In genomic region chr11:100320701-100321410, GRCm38 (mm10) we compare ENCODE assay signal across 8 mouse cellular contexts. TPM values are rescaled to one million over a fixed set of nuclear protein-coding genes. Genes with fewer than 3 reads are reported as not detected.
DNase-seq lines count a peak whose midpoint lies in the region; ATAC-seq and TF ChIP-seq lines count a peak whose summit lies in the region.
"Not testable (repeated sequence)": the region's sequence is repeated elsewhere in the genome, so short reads cannot be mapped to it uniquely, and the experiment has no call there.

No protein-coding gene starts in this region.

- WGBS in embryonic facial prominence, embryonic 12.5 days, result 18% methylated on average over 11 of the region's 11 CpGs
- 21% methylated on average over 11 of the region's 11 CpGs for WGBS in hindbrain, embryonic 15.5 days
- WGBS in limb, embryonic 10.5 days, result 22% methylated on average over 11 of the region's 11 CpGs
- 15% methylated on average over 11 of the region's 11 CpGs for WGBS in lung, embryonic 14.5 days
- WGBS in thymus, adult 2 months, result 18% methylated on average over 11 of the region's 11 CpGs

- not testable (repeated sequence) for TF ChIP-seq POLR2A in ES-Bruce4 (IDR thresholded peaks at IDR 0.05; ENCODE audit: insufficient read depth, low read length); thymus, adult 2 months (IDR thresholded peaks at IDR 0.05; ENCODE audit: control insufficient read depth, extremely low read depth, insufficient read depth, low read length, poor library complexity)

- not testable (repeated sequence) for H3K27me3 ChIP-seq in ES-Bruce4 (ENCODE audit: control insufficient read depth, insufficient read depth, low read length, poor library complexity, severe bottlenecking); embryonic facial prominence, embryonic 12.5 days; hindbrain, embryonic 15.5 days; limb, embryonic 10.5 days (ENCODE audit: low read depth, poor library complexity, severe bottlenecking); lung, embryonic 14.5 days (ENCODE audit: insufficient read depth, low read length); thymus, adult 2 months (ENCODE audit: control insufficient read depth, insufficient read depth, low read length)

- TF ChIP-seq CTCF in ES-Bruce4 (IDR thresholded peaks at IDR 0.05; ENCODE audit: low read depth, low read length); lung, embryonic 14.5 days (IDR thresholded peaks at IDR 0.05; ENCODE audit: low read depth); thymus, adult 2 months (IDR thresholded peaks at IDR 0.05; ENCODE audit: borderline replicate concordance, control insufficient read depth, extremely low read depth, insufficient read depth, low read length, poor library complexity): not testable (repeated sequence)

- TF ChIP-seq EP300 in ES-Bruce4 (IDR thresholded peaks at IDR 0.05; ENCODE audit: insufficient read depth, low read depth, low read length), result not testable (repeated sequence)

- not testable (repeated sequence) for H3K9me3 ChIP-seq in ES-Bruce4 (replicated peaks; ENCODE audit: control insufficient read depth, insufficient read depth, low read length, poor library complexity, severe bottlenecking); embryonic facial prominence, embryonic 12.5 days; hindbrain, embryonic 15.5 days; limb, embryonic 10.5 days (replicated peaks); lung, embryonic 14.5 days (ENCODE audit: low read depth, low read length)

- H3K4me1 ChIP-seq in ES-Bruce4 (ENCODE audit: control insufficient read depth, insufficient read depth, low read length); embryonic facial prominence, embryonic 12.5 days; limb, embryonic 10.5 days; lung, embryonic 14.5 days (ENCODE audit: insufficient read depth); thymus, adult 2 months (replicated peaks; ENCODE audit: control insufficient read depth, insufficient read depth, low read length): not testable (repeated sequence)
- peaks cover 19% of the 10 kb centered on the region for H3K4me1 ChIP-seq in hindbrain, embryonic 15.5 days (replicated peaks)

- ATAC-seq in embryonic facial prominence, embryonic 12.5 days (ENCODE audit: insufficient number of reproducible peaks, insufficient read depth, low FRiP score, low TSS enrichment), result 0 out of 2 replicates have a peak, but pooled peaks have one; percentile 0
- not testable (repeated sequence) for ATAC-seq in hindbrain, embryonic 15.5 days (ENCODE audit: low FRiP score, low read depth); lung, embryonic 14.5 days (ENCODE audit: insufficient read depth)

- peak overlapping the region; percentile 96 for H3K4me3 ChIP-seq in ES-Bruce4 (ENCODE audit: low read depth, low read length)
- peak overlapping the region; percentile 83 for H3K4me3 ChIP-seq in embryonic facial prominence, embryonic 12.5 days
- peak overlapping the region; percentile 90 for H3K4me3 ChIP-seq in hindbrain, embryonic 15.5 days
- peak overlapping the region; percentile 95 for H3K4me3 ChIP-seq in limb, embryonic 10.5 days
- peak overlapping the region; percentile 76 for H3K4me3 ChIP-seq in lung, embryonic 14.5 days (ENCODE audit: low read depth, low read length)
- peak overlapping the region; percentile 56 for H3K4me3 ChIP-seq in thymus, adult 2 months (ENCODE audit: control insufficient read depth, insufficient read depth, low read length)

- peaks cover 22% of the 10 kb centered on the region for H3K36me3 ChIP-seq in ES-Bruce4 (ENCODE audit: control insufficient read depth, insufficient read depth, low read length, poor library complexity, severe bottlenecking)
- H3K36me3 ChIP-seq in embryonic facial prominence, embryonic 12.5 days, result peaks cover 14% of the 10 kb centered on the region
- H3K36me3 ChIP-seq in hindbrain, embryonic 15.5 days, result peaks cover 19% of the 10 kb centered on the region
- peaks cover 24% of the 10 kb centered on the region for H3K36me3 ChIP-seq in limb, embryonic 10.5 days
- peaks cover 23% of the 10 kb centered on the region for H3K36me3 ChIP-seq in lung, embryonic 14.5 days (ENCODE audit: insufficient read depth)
- peaks cover 20% of the 10 kb centered on the region for H3K36me3 ChIP-seq in thymus, adult 2 months (ENCODE audit: control insufficient read depth, insufficient read depth, low read length)

- H3K27ac ChIP-seq in ES-Bruce4 (ENCODE audit: insufficient read depth, low read length), result peak overlapping the region; percentile 93
- peak overlapping the region; percentile 99 for H3K27ac ChIP-seq in embryonic facial prominence, embryonic 12.5 days
- H3K27ac ChIP-seq in hindbrain, embryonic 15.5 days (replicated peaks), result peak overlapping the region; percentile 100
- peak overlapping the region; percentile 99 for H3K27ac ChIP-seq in limb, embryonic 10.5 days
- H3K27ac ChIP-seq in lung, embryonic 14.5 days (ENCODE audit: low read depth), result peak overlapping the region; percentile 99
- not testable (repeated sequence) for H3K27ac ChIP-seq in thymus, adult 2 months (ENCODE audit: control insufficient read depth, insufficient read depth, low read length)

- H3K4me2 ChIP-seq in embryonic facial prominence, embryonic 12.5 days (replicated peaks), result peak overlapping the region; percentile 86
- H3K4me2 ChIP-seq in hindbrain, embryonic 15.5 days, result peak overlapping the region; percentile 68
- H3K4me2 ChIP-seq in lung, embryonic 14.5 days, result peak overlapping the region; percentile 83

- peak; percentile 89 for DNase-seq in heart, adult 11 months
- not testable (repeated sequence) for DNase-seq in limb, embryonic 10.5 days (ENCODE audit: low spot score); lung, embryonic 14.5 days; thymus, adult 2 months
- DNase-seq in naive thymus-derived CD4-positive, alpha-beta T cell, adult 2 months (ENCODE audit: low read depth), result peak; percentile 56

- peak overlapping the region; percentile 96 for H3K9ac ChIP-seq in ES-Bruce4 (ENCODE audit: low read depth, poor library complexity, severe bottlenecking)
- peak overlapping the region; percentile 97 for H3K9ac ChIP-seq in embryonic facial prominence, embryonic 12.5 days
- H3K9ac ChIP-seq in hindbrain, embryonic 15.5 days, result peak overlapping the region; percentile 99
- peak overlapping the region; percentile 97 for H3K9ac ChIP-seq in lung, embryonic 14.5 days

RNA-seq across cellular contexts. Expression of gene Eif1, which starts 1.2 kb away (rescaled TPM):
- polyA plus RNA-seq in ES-Bruce4 (2011; ENCODE audit: insufficient read depth, insufficient read length, low read depth, missing spikeins), result 718 and 769 TPM in 2 replicates
- 1,469 and 1,519 TPM in 2 replicates for polyA plus RNA-seq in embryonic facial prominence, embryonic 12.5 days (2016; fragmentation: Nextera tagmentation; extraction: Ambion mirVana)
- polyA plus RNA-seq in hindbrain, embryonic 15.5 days (2015; fragmentation: Nextera tagmentation; extraction: Ambion mirVana), result 1,215 and 1,231 TPM in 2 replicates
- polyA plus RNA-seq in limb, embryonic 10.5 days (2016; fragmentation: Nextera tagmentation; extraction: Ambion mirVana), result 1,486 and 1,565 TPM in 2 replicates
- polyA plus RNA-seq in lung, embryonic 14.5 days (2014; fragmentation: Nextera tagmentation; extraction: Ambion mirVana), result 1,908 and 1,918 TPM in 2 replicates
- polyA plus RNA-seq in thymus, adult 2 months (2012; rRNA removed), result 117 and 131 TPM in 2 replicates

RNA-seq across cellular contexts. Expression of gene Gast, which starts 13.4 kb away (rescaled TPM):
- not detected in 2 replicates for polyA plus RNA-seq in ES-Bruce4 (2011; ENCODE audit: insufficient read depth, insufficient read length, low read depth, missing spikeins)
- polyA plus RNA-seq in embryonic facial prominence, embryonic 12.5 days (2016; fragmentation: Nextera tagmentation; extraction: Ambion mirVana), result not detected in 2 replicates
- 0.38 TPM in 1 of 2 replicates, not detected in the other for polyA plus RNA-seq in hindbrain, embryonic 15.5 days (2015; fragmentation: Nextera tagmentation; extraction: Ambion mirVana)
- polyA plus RNA-seq in limb, embryonic 10.5 days (2016; fragmentation: Nextera tagmentation; extraction: Ambion mirVana), result not detected in 2 replicates
- polyA plus RNA-seq in lung, embryonic 14.5 days (2014; fragmentation: Nextera tagmentation; extraction: Ambion mirVana), result not detected in 2 replicates
- polyA plus RNA-seq in thymus, adult 2 months (2012; rRNA removed), result 2.0 and 2.4 TPM in 2 replicates

RNA-seq across cellular contexts. Expression of gene Hap1, which starts 35.1 kb away (rescaled TPM):
- 12.7 and 13.6 TPM in 2 replicates for polyA plus RNA-seq in ES-Bruce4 (2011; ENCODE audit: insufficient read depth, insufficient read length, low read depth, missing spikeins)
- polyA plus RNA-seq in embryonic facial prominence, embryonic 12.5 days (2016; fragmentation: Nextera tagmentation; extraction: Ambion mirVana), result 10.6 and 13.4 TPM in 2 replicates
- polyA plus RNA-seq in hindbrain, embryonic 15.5 days (2015; fragmentation: Nextera tagmentation; extraction: Ambion mirVana), result 253 and 256 TPM in 2 replicates
- polyA plus RNA-seq in limb, embryonic 10.5 days (2016; fragmentation: Nextera tagmentation; extraction: Ambion mirVana), result 0.85 and 1.3 TPM in 2 replicates
- polyA plus RNA-seq in lung, embryonic 14.5 days (2014; fragmentation: Nextera tagmentation; extraction: Ambion mirVana), result 8.7 and 9.6 TPM in 2 replicates
- polyA plus RNA-seq in thymus, adult 2 months (2012; rRNA removed), result 7.7 and 8.6 TPM in 2 replicates

RNA-seq across cellular contexts. Expression of gene Krt42, which starts 51.2 kb away (rescaled TPM):
- 20.6 and 21.5 TPM in 2 replicates for polyA plus RNA-seq in ES-Bruce4 (2011; ENCODE audit: insufficient read depth, insufficient read length, low read depth, missing spikeins)
- not detected in 2 replicates for polyA plus RNA-seq in embryonic facial prominence, embryonic 12.5 days (2016; fragmentation: Nextera tagmentation; extraction: Ambion mirVana)
- not detected in 2 replicates for polyA plus RNA-seq in hindbrain, embryonic 15.5 days (2015; fragmentation: Nextera tagmentation; extraction: Ambion mirVana)
- polyA plus RNA-seq in limb, embryonic 10.5 days (2016; fragmentation: Nextera tagmentation; extraction: Ambion mirVana), result 0.21 TPM in 1 of 2 replicates, not detected in the other
- polyA plus RNA-seq in lung, embryonic 14.5 days (2014; fragmentation: Nextera tagmentation; extraction: Ambion mirVana), result not detected in 2 replicates
- 0.31 and 0.97 TPM in 2 replicates for polyA plus RNA-seq in thymus, adult 2 months (2012; rRNA removed)

Comparison
In these comparisons a context has a peak if more than half of its experiments do, and no peak if none do; other contexts are left out.
1. RNA of gene Hap1, which starts 35.1 kb away (polyA plus RNA-seq): 253 to 256 TPM in hindbrain, embryonic 15.5 days; 12.7 to 13.6 TPM in ES-Bruce4, 10.6 to 13.4 TPM in embryonic facial prominence, embryonic 12.5 days, 8.7 to 9.6 TPM in lung, embryonic 14.5 days, 7.7 to 8.6 TPM in thymus, adult 2 months and 0.85 to 1.3 TPM in limb, embryonic 10.5 days; every median in the first group is over 10 times any median in the second.
2. Peak in every context shown above with its lines, with median percentiles within 50 percentile points of each other: H3K4me3 ChIP-seq, H3K9ac ChIP-seq and H3K4me2 ChIP-seq.